Mouse (Mus musculus) CD4-positive helper T cell, adult 2 months (primary cell): ENCODE data around the gene Crhr2.

Experiments
- DNase-seq: peaks from one replicate; pipeline ENCODE4 v3.0.0-alpha.2; 2012; ENCODE audit warnings: low read depth, missing footprints, low spot score

Gene Crhr2

GRCm38 (mm10) chr6:55123056-55123455, 9.8 kb downstream of the Crhr2 start:
- no peak for DNase-seq

- no peak for DNase-seq
Measured at GRCm38 (mm10) chr6:55117325-55118109, 15.3 kb downstream of the Crhr2 start.

- DNase-seq: no peak
Measured at GRCm38 (mm10) chr6:55108358-55108757, 24.5 kb downstream of the Crhr2 start.

- DNase-seq: no peak
Measured at GRCm38 (mm10) chr6:55098603-55099002, 34.2 kb downstream of the Crhr2 start.

GRCm38 (mm10) chr6:55098030-55098429, 34.8 kb downstream of the Crhr2 start:
- no peak for DNase-seq

GRCm38 (mm10) chr6:55093431-55094146, 39.2 kb downstream of the Crhr2 start:
- DNase-seq: no peak

- no peak for DNase-seq
Measured at GRCm38 (mm10) chr6:55091396-55091795, 41.4 kb downstream of the Crhr2 start.

- no peak for DNase-seq
Measured at GRCm38 (mm10) chr6:55090639-55091038, 42.2 kb downstream of the Crhr2 start.

- no peak for DNase-seq
Measured at GRCm38 (mm10) chr6:55087355-55087754, 45.5 kb downstream of the Crhr2 start.

- DNase-seq: no peak
Measured at GRCm38 (mm10) chr6:55082261-55083051, 50.4 kb downstream of the Crhr2 start.

GRCm38 (mm10) chr6:55081379-55081778, 51.4 kb downstream of the Crhr2 start:
- no peak for DNase-seq

- DNase-seq: no peak
Measured at GRCm38 (mm10) chr6:55076561-55077255, 56.1 kb downstream of the Crhr2 start.

- no peak for DNase-seq
Measured at GRCm38 (mm10) chr6:55065903-55066302, 66.9 kb downstream of the Crhr2 start.

- no peak for DNase-seq
Measured at GRCm38 (mm10) chr6:55064477-55064827, 68.4 kb downstream of the Crhr2 start.

GRCm38 (mm10) chr6:55063793-55064476, 68.9 kb downstream of the Crhr2 start:
- no peak for DNase-seq

GRCm38 (mm10) chr6:55062200-55062599, 70.6 kb downstream of the Crhr2 start:
- DNase-seq: no peak

- no peak for DNase-seq
Measured at GRCm38 (mm10) chr6:55061328-55061727, 71.5 kb downstream of the Crhr2 start.

GRCm38 (mm10) chr6:55060241-55060825, 72.5 kb downstream of the Crhr2 start:
- no peak for DNase-seq

- peak; percentile 11 for DNase-seq
Measured at GRCm38 (mm10) chr6:55057427-55057826, 75.4 kb downstream of the Crhr2 start.

GRCm38 (mm10) chr6:55054491-55054890, 78.3 kb downstream of the Crhr2 start:
- no peak for DNase-seq

- no peak for DNase-seq
Measured at GRCm38 (mm10) chr6:55049186-55049585, 83.6 kb downstream of the Crhr2 start.
